Mouse (Mus musculus) liver, embryonic 14.5 days (tissue): ENCODE results near the gene Nin. TPM values are rescaled to one million over a fixed set of nuclear protein-coding genes. Genes with fewer than 3 reads are reported as not detected.
A peak's percentile ranks its signal among the peaks of the same experiment; 100 is the strongest.

ENCODE experiments used
- ATAC-seq: fragments of 200-750 bp; cut with Nextera tagmentation; 2 replicates; pipeline ENCODE4 v1.8.0; 2017; ENCODE audit warnings: moderate number of reproducible peaks, mild to moderate bottlenecking, moderate library complexity; ENCODE audit not compliant: insufficient read depth
- DNase-seq, 3 experiments: peaks; one replicate each; pipeline ENCODE4 v3.0.0-alpha.2; 2012 to 2013; ENCODE audit warnings: low read depth in 3 of 3, low spot score in 3 of 3
- H3K27ac ChIP-seq: fragments of 300-500 bp; sonication (generic); 2 replicates; pipeline ENCODE4 v1.5.1; 2014; ENCODE audit warnings: moderate library complexity, mild to moderate bottlenecking, control low read depth, inconsistent platforms
- H3K27me3 ChIP-seq: fragments of 300-500 bp; sonication (generic); 2 replicates; pipeline ENCODE4 v1.6.1; 2014; ENCODE audit warnings: mild to moderate bottlenecking, low read length, moderate library complexity; ENCODE audit not compliant: control insufficient read depth, insufficient read depth
- H3K36me3 ChIP-seq: fragments of 300-500 bp; sonication (generic); replicated peaks from 2 replicates; pipeline ENCODE4 v1.6.1; 2014; ENCODE audit warnings: low read depth; ENCODE audit not compliant: control insufficient read depth, insufficient read depth
- H3K4me1 ChIP-seq, 2 experiments: fragments of 200-500 bp in 1 of 2; fragments of 300-500 bp in 1 of 2; sonication (generic) in 1 of 2; replicated peaks; 2 replicates each; pipeline ENCODE4 v1.6.1; 2012 to 2014; ENCODE audit warnings: antibody characterized with exemption in 1 of 2, inconsistent platforms in 1 of 2, low read length in 1 of 2; ENCODE audit not compliant: control insufficient read depth in 2 of 2, insufficient read depth in 2 of 2
- H3K4me2 ChIP-seq: fragments of 300-500 bp; sonication (generic); 2 replicates; pipeline ENCODE4 v1.6.1; 2014; ENCODE audit warnings: low read depth, mild to moderate bottlenecking, control low read depth, moderate library complexity
- H3K4me3 ChIP-seq, 2 experiments: fragments of 200-500 bp in 1 of 2; fragments of 300-500 bp in 1 of 2; sonication (generic) in 1 of 2; 2 replicates each; pipeline ENCODE4 v1.5.1; 2012 to 2014; ENCODE audit warnings: low read depth in 2 of 2, low read length in 2 of 2, mild to moderate bottlenecking in 2 of 2, control low read depth in 1 of 2, inconsistent platforms in 1 of 2, moderate library complexity in 1 of 2; ENCODE audit not compliant: insufficient read depth in 1 of 2
- H3K9ac ChIP-seq: fragments of 300-500 bp; sonication (generic); replicated peaks from 2 replicates; pipeline ENCODE4 v1.6.1; 2014; ENCODE audit warnings: mild to moderate bottlenecking, control low read depth, moderate library complexity
- H3K9me3 ChIP-seq: fragments of 300-500 bp; sonication (generic); 2 replicates; pipeline ENCODE4 v1.6.1; 2016; ENCODE audit warnings: low read length, mixed read lengths; ENCODE audit not compliant: control insufficient read depth
- CTCF ChIP-seq: IDR thresholded peaks from 2 replicates; pipeline ENCODE4 v1.5.1; 2016; ENCODE audit warnings: antibody characterized with exemption, low read depth, control low read depth
- EP300 ChIP-seq: IDR thresholded peaks from 2 replicates; pipeline ENCODE4 v1.6.1; 2016; ENCODE audit warnings: antibody characterized with exemption, low read depth
- WGBS: fragments of 180-500 bp; shearing (Covaris S2); extraction: QIAGEN DNeasy Blood & Tissue Kit; methylation state at CpG from one replicate; pipeline ENCODE4 v1.1.7; 2014; ENCODE audit not compliant: insufficient replicate concordance; 5-methylcytosine and 5-hydroxymethylcytosine counted together
- polyA plus RNA-seq, 2 experiments: library from polyadenylated mRNA; depleted of rRNA in 1 of 2; stranded (reverse) in 1 of 2; unstranded in 1 of 2; fragments of >200 nt; fragmentation: Nextera tagmentation in 1 of 2; extraction: Ambion mirVana in 1 of 2; gene quantifications; 2 replicates each; pipeline versions ENCODE4 v1.2.1 to v1.2.3; 2012 to 2014

Nin gene
- polyA plus RNA-seq, 2 experiments, result 2.8 to 3.9 TPM

DNA sequence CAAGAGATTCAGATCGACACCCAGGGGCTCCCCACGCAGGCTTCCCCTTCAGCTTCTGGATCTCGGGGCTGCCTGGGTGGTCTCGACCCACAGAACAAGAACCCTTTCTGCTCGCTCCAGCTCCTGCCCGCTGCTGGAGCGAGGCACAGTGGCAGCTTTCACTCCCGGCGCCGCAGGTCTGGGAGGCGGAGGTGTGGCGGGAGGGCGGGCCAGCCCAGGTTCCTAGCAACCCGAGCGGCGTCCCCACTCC lies 2.5 kb downstream of the Nin start:
- H3K9me3 ChIP-seq, result no peaks in the 10 kb centered on the region
- ATAC-seq (peak; percentile 49), DNase-seq (no peak)
- H3K4me2 ChIP-seq, result peak overlapping the region; percentile 95
- no peak for TF ChIP-seq EP300
- no peak for TF ChIP-seq CTCF
- peak overlapping the region; percentile 59 to 74 for H3K4me3 ChIP-seq
- H3K4me1 ChIP-seq, result peaks cover 2 to 7% of the 10 kb centered on the region in 2 experiments; a peak in 2 of 4 replicates
- no peak overlapping the region for H3K27ac ChIP-seq
- WGBS, result 0% methylated on average over 15 of the region's 16 CpGs
- peaks cover 22% of the 10 kb centered on the region for H3K27me3 ChIP-seq
- H3K36me3 ChIP-seq, result no peaks in the 10 kb centered on the region
- peak overlapping the region; percentile 65 for H3K9ac ChIP-seq

DNA sequence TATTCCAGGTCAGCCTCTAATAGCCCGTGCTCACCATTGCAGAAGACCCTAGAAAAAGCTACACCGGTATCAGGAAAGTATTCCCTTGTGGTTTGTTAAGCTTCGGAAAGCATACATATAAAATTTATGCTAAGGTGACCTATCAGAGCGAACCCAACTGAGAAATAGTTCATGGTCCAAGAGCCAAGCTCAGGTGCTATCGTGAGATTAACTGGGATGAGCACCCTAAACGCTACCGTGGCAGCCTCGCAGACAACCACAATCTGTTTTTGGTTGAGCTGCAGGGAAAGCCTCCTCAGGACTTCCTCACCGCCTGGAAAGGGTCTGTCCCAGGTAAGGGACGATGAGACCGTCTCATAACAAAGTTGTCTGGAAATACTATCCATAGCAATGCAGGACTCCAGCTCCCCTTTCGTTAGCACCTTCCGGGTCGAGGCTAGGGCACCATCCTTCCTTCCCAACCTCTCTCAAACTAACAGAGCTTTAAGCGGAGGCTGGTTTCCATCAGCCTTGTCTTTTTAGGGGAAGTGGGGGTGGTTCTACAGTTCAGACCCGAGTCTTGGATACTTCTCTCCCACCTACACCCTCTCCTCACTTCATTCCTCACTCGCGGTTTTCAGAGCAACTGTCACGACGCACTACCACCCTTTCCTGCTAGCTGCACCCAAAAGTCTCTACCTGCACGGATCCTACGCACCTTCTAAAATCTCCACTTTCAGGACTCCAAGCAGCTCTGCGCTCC lies 3.0 kb downstream of the Nin start:
- Histone ChIP-seq H3K27ac (no peak overlapping the region), H3K27me3 (peaks cover 22% of the 10 kb centered on the region), H3K9me3 (no peaks in the 10 kb centered on the region), H3K4me2 (peak overlapping the region; percentile 95), H3K36me3 (no peaks in the 10 kb centered on the region), H3K9ac (peak overlapping the region; percentile 65), H3K4me1 (peaks cover 2 to 7% of the 10 kb centered on the region in 2 experiments; a peak in 2 of 4 replicates), H3K4me3 (peak overlapping the region; percentile 59 to 74)
- DNase-seq (no peak), ATAC-seq (no peak; the same call in 1 of the 2 replicates)
- WGBS, result 8% methylated on average over 23 of the region's 23 CpGs
- TF ChIP-seq EP300, result no peak
- TF ChIP-seq CTCF, result no peak

- H3K27ac ChIP-seq, result no peak overlapping the region
- no peak overlapping the region for H3K4me3 ChIP-seq
- H3K4me1 ChIP-seq, result peaks cover 2 to 7% of the 10 kb centered on the region in 2 experiments; a peak in 2 of 4 replicates
- no peaks in the 10 kb centered on the region for H3K9me3 ChIP-seq
- ATAC-seq (no peak), DNase-seq (no peak)
- WGBS, result 62% methylated on average over 6 of the region's 6 CpGs
- peaks cover 22% of the 10 kb centered on the region for H3K27me3 ChIP-seq
- no peak overlapping the region; the same call in 1 of the 2 replicates for H3K4me2 ChIP-seq
- H3K9ac ChIP-seq, result no peak overlapping the region
- no peaks in the 10 kb centered on the region for H3K36me3 ChIP-seq
- no peak for TF ChIP-seq EP300
- TF ChIP-seq CTCF, result no peak
Observed at GRCm38 (mm10) chr12:70109921-70110320, 3.6 kb downstream of the Nin start.

DNA sequence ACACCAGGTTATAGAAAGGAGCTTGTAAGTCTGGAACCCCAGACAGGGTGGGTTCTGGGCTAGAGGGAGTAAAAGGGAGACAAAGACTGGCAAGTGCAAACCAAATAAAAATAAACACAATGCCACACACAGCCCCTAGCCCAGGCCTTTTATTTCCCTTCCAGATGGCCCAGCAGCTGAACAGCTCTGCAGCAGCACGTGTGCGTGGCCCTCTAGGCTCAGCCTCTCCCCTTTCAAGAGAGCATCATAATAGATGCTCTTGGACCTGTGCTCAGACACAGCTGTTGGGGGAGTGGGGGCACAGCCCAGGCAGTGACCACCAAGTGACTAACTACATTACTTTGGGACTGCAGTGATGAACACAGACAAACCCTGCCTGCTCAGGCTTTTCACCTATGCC lies 5.4 kb downstream of the Nin start:
- H3K4me2 ChIP-seq, result no peak overlapping the region

GRCm38 (mm10) chr12:70106508-70106907 lies 7.0 kb downstream of the Nin start:
- Histone ChIP-seq H3K9me3 (no peaks in the 10 kb centered on the region), H3K27me3 (peaks cover 9% of the 10 kb centered on the region), H3K4me2 (no peak overlapping the region), H3K4me3 (no peak overlapping the region), H3K4me1 (peaks cover 2 to 7% of the 10 kb centered on the region in 2 experiments; a peak in 2 of 4 replicates), H3K27ac (no peak overlapping the region), H3K36me3 (no peaks in the 10 kb centered on the region), H3K9ac (no peak overlapping the region)
- no peak for DNase-seq
- no peak for ATAC-seq
- TF ChIP-seq EP300 (no peak), CTCF (no peak)
- WGBS, result 74% methylated on average over 9 of the region's 9 CpGs

More for the DNA sequence above, 5.4 kb downstream of the Nin start:
- no peaks in the 10 kb centered on the region for H3K9me3 ChIP-seq
- H3K27me3 ChIP-seq, result peaks cover 22% of the 10 kb centered on the region
- DNase-seq (no peak), ATAC-seq (no peak)
- TF ChIP-seq CTCF (no peak), EP300 (no peak)
- H3K4me3 ChIP-seq, result no peak overlapping the region
- peaks cover 2 to 7% of the 10 kb centered on the region in 2 experiments; a peak in 2 of 4 replicates for H3K4me1 ChIP-seq
- 61% methylated on average over 2 of the region's 2 CpGs for WGBS
- H3K36me3 ChIP-seq, result no peaks in the 10 kb centered on the region
- H3K9ac ChIP-seq, result no peak overlapping the region
- H3K27ac ChIP-seq, result no peak overlapping the region
